In genomic region chr11:89084601-89085000, GRCm38 (mm10) we compare ENCODE assay signal across 9 mouse cellular contexts. TPM values are rescaled to one million over a fixed set of nuclear protein-coding genes. Genes with fewer than 3 reads are reported as not detected.
DNase-seq lines count a peak whose midpoint lies in the region; ATAC-seq and TF ChIP-seq lines count a peak whose summit lies in the region.
"Had no signal": no experiment of that assay in that cellular context is flagged by ENCODE, and none has a peak within 500 bp of the region (broad histone marks: within the 10 kb centered on the region; RNA-seq: fewer than 3 reads in every experiment).

No protein-coding gene starts in this region.

- no peak overlapping the region for H3K27ac ChIP-seq in cerebellum, adult 2 months (ENCODE audit: insufficient read depth, low read length)
- H3K27ac ChIP-seq in left cerebral cortex, adult 2 months = no peak overlapping the region
- H3K27ac ChIP-seq: liver, embryonic 13.5 days had no signal

- peak; percentile 25 to 40 for DNase-seq in cerebellum, adult 2 months
- DNase-seq in cerebellum, postnatal 4 days (ENCODE audit: low spot score in 2 of 2) = no peak
- DNase-seq in left cerebral cortex, adult 2 months (ENCODE audit: extremely low spot score in 1 of 2, low spot score in 2 of 2) = peak; percentile 28 to 43
- no peak for DNase-seq in left cerebral cortex, adult 8-10 months (ENCODE audit: low spot score in 2 of 2)
- no peak for DNase-seq in Patski (ENCODE audit: low read depth, low spot score)
- DNase-seq in heart, postnatal 14 days = peak; percentile 26 to 69
- DNase-seq in mesoderm, embryonic 11.5 days (ENCODE audit: low read depth, low spot score) = peak; percentile 55
- DNase-seq in testis, postnatal 14 days (ENCODE audit: low spot score) = no peak
- DNase-seq: liver, embryonic 13.5 days had no signal

- TF ChIP-seq POLR2A in cerebellum, adult 2 months (IDR thresholded peaks at IDR 0.05; ENCODE audit: borderline replicate concordance, insufficient read depth, low read length) = no peak

- intact Hi-C loops in left cerebral cortex, adult 2 months (cut with DNase I) = no loop called here
- intact Hi-C loops in heart, postnatal 14 days (cut with DNase I) = no loop called here

- WGBS in cerebellum, adult 2 months = 46% methylated on average over 7 of the region's 7 CpGs

- POLR2A ChIA-PET in Patski (lab: Charles Lee) = no interaction called here

- no peaks in the 10 kb centered on the region for H3K27me3 ChIP-seq in cerebellum, adult 2 months (ENCODE audit: control insufficient read depth, insufficient read depth, low read length)
- no peaks in the 10 kb centered on the region for H3K27me3 ChIP-seq in Patski
- H3K27me3 ChIP-seq: liver, embryonic 13.5 days had no signal

- no peak for TF ChIP-seq CTCF in cerebellum, adult 2 months (IDR thresholded peaks at IDR 0.05; ENCODE audit: borderline replicate concordance, insufficient read depth, low read depth, low read length)
- TF ChIP-seq CTCF in left cerebral cortex, adult 2 months (IDR thresholded peaks at IDR 0.05) = peak; percentile 88
- peak; percentile 69 for TF ChIP-seq CTCF in Patski (IDR thresholded peaks at IDR 0.05)

- H3K4me3 ChIP-seq in cerebellum, adult 2 months (replicated peaks; ENCODE audit: insufficient read depth, low read depth, low read length) = no peak overlapping the region
- H3K4me3 ChIP-seq in left cerebral cortex, adult 2 months = no peak overlapping the region
- H3K4me3 ChIP-seq: liver, embryonic 13.5 days had no signal

- peak; percentile 69 for ATAC-seq in Patski

- CTCF ChIA-PET in Patski (lab: Charles Lee) = interaction anchor here (0.7 to 2.1 kb wide), 5 partner anchors 11 to 21 kb away, joined by 3 to 12 read pairs (median 7); partner anchors contain the start of gene Gm525

- in situ Hi-C loops in Patski (cut with MboI; ENCODE audit: low pct_unique_long_range_greater_than_20kb) = loop anchor here (25.0 kb wide), 1 partner anchor 1078 kb away; no protein-coding TSS in a partner anchor

- peaks cover 2% of the 10 kb centered on the region; the same call in 1 of the 2 replicates for H3K4me1 ChIP-seq in cerebellum, adult 2 months (ENCODE audit: control insufficient read depth, insufficient read depth, low read length)
- H3K4me1 ChIP-seq: liver, embryonic 13.5 days had no signal

RNA-seq across cellular contexts. Expression of gene Gm525, which starts 11.0 kb away (rescaled TPM):
- 0.40 and 0.65 TPM in 2 replicates for polyA plus RNA-seq in cerebellum, adult 2 months (2012; rRNA removed)
- total RNA-seq in left cerebral cortex, adult 2 months (2021) = under 1 TPM in 1 of 2 experiments, not detected in 1; 0.95 TPM
- total RNA-seq in left cerebral cortex, adult 8-10 months (2022) = not detected
- polyA plus RNA-seq in Patski (2021) = not detected
- not detected for total RNA-seq in heart, postnatal 14 days (2021)
- polyA plus RNA-seq: liver, embryonic 13.5 days had no signal

RNA-seq across cellular contexts. Expression of gene Dgke, which starts 18.0 kb away (rescaled TPM):
- 34.0 and 39.5 TPM in 2 replicates for polyA plus RNA-seq in cerebellum, adult 2 months (2012; rRNA removed)
- total RNA-seq in left cerebral cortex, adult 2 months (2021) = 10 to 100 TPM; 52.8 to 57.0 TPM
- 10 to 100 TPM; 50.3 to 60.2 (median 53.3) TPM for total RNA-seq in left cerebral cortex, adult 8-10 months (2022)
- 7.1 TPM for polyA plus RNA-seq in Patski (2021)
- total RNA-seq in heart, postnatal 14 days (2021) = 10 to 100 TPM; 11.8 to 12.3 TPM

Comparison
In these comparisons a context has a peak if more than half of its experiments do, and no peak if none do; other contexts are left out.
1. DNase-seq: peak in cerebellum, adult 2 months (2 of 2), left cerebral cortex, adult 2 months (2 of 2), heart, postnatal 14 days (2 of 2) and mesoderm, embryonic 11.5 days (single experiment); none in cerebellum, postnatal 4 days (0 of 2), left cerebral cortex, adult 8-10 months (0 of 2), Patski (single experiment) and testis, postnatal 14 days (single experiment).